Mouse (Mus musculus) cerebral cortex, adult 2 months (tissue): Measurements from ENCODE around the gene Hpn.

Experiments
- WGBS: fragments of 180-500 bp; shearing (Covaris S2); methylation state at CpG from one replicate; pipeline ENCODE4 v1.1.7; 2018; 5-methylcytosine and 5-hydroxymethylcytosine counted together

Hpn gene

GRCm38 (mm10) chr7:31080611-31081010, 34.5 kb downstream of the Hpn start:
- WGBS: 72% methylated on average over 3 of the region's 3 CpGs

GRCm38 (mm10) chr7:31079670-31080069, 35.4 kb downstream of the Hpn start:
- 90% methylated on average over 8 of the region's 8 CpGs for WGBS

- WGBS: 46% methylated on average over 5 of the region's 5 CpGs
Observed at GRCm38 (mm10) chr7:31077885-31078445, 37.1 kb downstream of the Hpn start.

- 50% methylated on average over 6 of the region's 6 CpGs for WGBS
Observed at GRCm38 (mm10) chr7:31077470-31077869, 37.6 kb downstream of the Hpn start.

- 82% methylated on average over 5 of the region's 5 CpGs for WGBS
Observed at GRCm38 (mm10) chr7:31076492-31076891, 38.6 kb downstream of the Hpn start, which contains the start of gene Fxyd3. Gene Fxyd3, minus strand, starts transcription at chr7:31076704.

- 45% methylated on average over 5 of the region's 5 CpGs for WGBS
Observed at GRCm38 (mm10) chr7:31074713-31075069, 40.4 kb downstream of the Hpn start.

- 51% methylated on average over 7 of the region's 7 CpGs for WGBS
Observed at GRCm38 (mm10) chr7:31074061-31074712, 40.9 kb downstream of the Hpn start.

- 69% methylated on average over 9 of the region's 9 CpGs for WGBS
Observed at GRCm38 (mm10) chr7:31072326-31072725, 42.8 kb downstream of the Hpn start.

- WGBS: 63% methylated on average over 6 of the region's 6 CpGs
Observed at GRCm38 (mm10) chr7:31070324-31070723, 44.8 kb downstream of the Hpn start.

- 91% methylated on average over 14 of the region's 14 CpGs for WGBS
Observed at GRCm38 (mm10) chr7:31069491-31069890, 45.6 kb downstream of the Hpn start.

GRCm38 (mm10) chr7:31067836-31068235, 47.3 kb downstream of the Hpn start:
- WGBS: 36% methylated on average over 5 of the region's 5 CpGs

- 87% methylated on average over 12 of the region's 12 CpGs for WGBS
Observed at GRCm38 (mm10) chr7:31063074-31063560, 52.0 kb downstream of the Hpn start.

GRCm38 (mm10) chr7:31060621-31061010, 54.5 kb downstream of the Hpn start:
- 92% methylated on average over 7 of the region's 7 CpGs for WGBS

GRCm38 (mm10) chr7:31059919-31060620, 55.0 kb downstream of the Hpn start:
- 74% methylated on average over 11 of the region's 11 CpGs for WGBS

- 8% methylated on average over 2 of the region's 2 CpGs for WGBS
Observed at GRCm38 (mm10) chr7:31059108-31059507, 56.0 kb downstream of the Hpn start, which contains the start of gene Lgi4. Gene Lgi4, plus strand, starts transcription at chr7:31059342.

- WGBS: 90% methylated on average over 6 of the region's 6 CpGs
Observed at GRCm38 (mm10) chr7:31058211-31058610, 56.9 kb downstream of the Hpn start.

GRCm38 (mm10) chr7:31057730-31058129, 57.4 kb downstream of the Hpn start:
- 76% methylated on average over 5 of the region's 5 CpGs for WGBS

GRCm38 (mm10) chr7:31057071-31057470, 58.0 kb downstream of the Hpn start, which contains the start of gene Fxyd1:
Gene Fxyd1, minus strand, starts transcription at chr7:31057199.
- WGBS: 96% methylated on average over 2 of the region's 2 CpGs

- WGBS: 90% methylated on average over 7 of the region's 7 CpGs
Observed at GRCm38 (mm10) chr7:31056448-31056847, 58.6 kb downstream of the Hpn start.

GRCm38 (mm10) chr7:31055883-31056282, 59.2 kb downstream of the Hpn start:
- WGBS: 68% methylated on average over 3 of the region's 4 CpGs

GRCm38 (mm10) chr7:31055354-31055824, 59.7 kb downstream of the Hpn start:
- WGBS: 33% methylated on average over 10 of the region's 10 CpGs

GRCm38 (mm10) chr7:31054661-31055320, 60.3 kb downstream of the Hpn start:
- 68% methylated on average over 11 of the region's 11 CpGs for WGBS
